Mouse (Mus musculus) megakaryocyte, adult 5-6 weeks (primary cell): ENCODE data around the gene Syncrip. TPM values are rescaled to one million over a fixed set of nuclear protein-coding genes. Genes with fewer than 3 reads are reported as not detected.
"Not testable (repeated sequence)": the region's sequence is repeated elsewhere in the genome, so short reads cannot be mapped to it uniquely, and the experiment has no call there.

Source experiments
- ATAC-seq: 2 replicates; pipeline ENCODE4 v1.8.0; 2016; ENCODE audit warnings: mild to moderate bottlenecking, inconsistent platforms; ENCODE audit not compliant: poor library complexity, severe bottlenecking
- total RNA-seq, 2 experiments: library from RNA; stranded (forward) in 1 of 2; stranded (reverse) in 1 of 2; fragments of 153-499, 151-499 nt in 1 of 2; fragments of 221-1000, 200-1000 nt in 1 of 2; gene quantifications; 2 replicates each; pipeline versions ENCODE4 v1.2.3 to v1.2.4; 2015 to 2017

The Syncrip gene
- total RNA-seq, 2 experiments from 2014 or later = 113 to 116 TPM

DNA sequence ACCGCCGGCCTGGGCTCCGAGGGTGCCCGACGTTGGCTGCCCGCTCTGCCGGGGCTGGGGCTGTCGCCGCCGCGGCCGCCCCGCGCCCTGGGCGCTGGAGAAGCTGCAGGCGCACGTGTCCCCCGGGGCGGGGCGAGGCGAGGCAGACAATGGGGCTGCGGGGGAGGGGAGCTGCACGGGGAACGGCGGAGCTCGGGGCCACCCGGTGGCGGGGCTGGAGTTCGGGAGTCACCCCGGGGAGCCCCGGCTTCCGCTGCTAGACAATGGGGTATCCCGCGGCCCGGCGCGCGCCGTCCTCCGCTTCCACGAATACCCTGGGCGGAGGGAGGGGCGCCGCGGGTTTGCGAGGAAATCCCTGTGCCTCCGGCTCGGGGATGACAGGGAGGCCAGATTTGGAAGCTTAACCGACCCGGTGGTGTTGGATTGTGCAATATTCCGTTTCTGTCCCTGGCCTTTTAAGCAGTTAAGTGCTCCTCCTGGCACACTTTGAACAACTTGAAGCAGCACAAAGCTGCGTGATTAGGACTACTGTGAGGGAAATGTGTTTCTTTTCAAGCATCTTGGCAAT lies 539 bp upstream of the Syncrip start:
- ATAC-seq = peak; percentile 50

DNA sequence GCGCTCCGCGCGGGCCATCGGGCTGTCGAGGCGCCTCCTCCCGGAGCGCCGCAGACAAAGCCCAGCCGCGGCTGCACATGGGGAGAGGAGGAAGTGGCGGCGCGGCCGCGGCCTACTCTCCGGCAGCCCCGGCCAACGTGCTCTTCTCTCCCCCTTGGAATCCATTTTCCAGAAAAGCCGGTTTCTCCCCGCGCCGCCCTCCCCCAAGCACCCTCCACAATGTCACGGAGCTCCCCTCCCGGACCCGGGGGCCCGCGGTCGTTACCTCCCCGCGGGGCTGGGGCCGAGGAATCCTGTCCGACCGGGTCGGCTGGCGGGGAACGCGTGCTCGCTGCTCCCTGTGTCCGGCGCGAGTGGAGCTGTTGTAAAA lies 598 bp downstream of the Syncrip start:
- peak; percentile 39 for ATAC-seq

DNA sequence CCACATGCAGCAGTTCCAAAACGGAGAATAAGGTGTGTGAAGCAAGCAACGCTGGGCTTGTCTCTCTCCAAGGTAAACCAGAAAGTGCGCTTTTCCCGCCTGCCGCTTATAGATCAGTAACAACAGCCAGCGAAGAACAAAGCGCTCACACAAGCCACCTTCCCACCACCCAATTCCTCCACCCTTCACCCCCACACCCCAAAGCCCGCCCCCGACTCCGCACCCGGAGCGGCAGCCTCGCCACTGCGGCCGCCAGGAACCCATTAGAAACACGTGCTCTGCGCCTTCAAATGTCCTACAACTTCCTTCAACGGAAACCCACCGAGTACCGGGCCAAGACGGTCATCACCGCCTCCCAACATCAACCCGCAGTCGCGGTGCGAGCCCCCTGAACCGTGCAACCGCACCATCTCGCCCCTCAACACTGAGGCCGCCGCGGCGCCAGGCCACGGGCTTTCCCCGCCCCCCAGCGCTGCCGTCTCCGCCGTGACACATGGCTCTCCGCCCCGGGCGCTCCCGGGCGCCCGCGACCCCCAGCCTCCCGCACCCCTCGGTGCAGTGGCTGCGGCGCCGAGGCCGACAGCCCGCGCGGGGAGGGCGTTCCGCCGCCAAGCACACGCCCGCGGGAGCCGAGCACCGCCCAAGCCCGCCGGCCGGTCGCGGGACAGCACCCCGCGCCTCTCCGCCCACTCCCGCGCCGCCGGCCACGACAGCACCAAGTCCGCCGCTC lies 1.1 kb downstream of the Syncrip start:
- ATAC-seq = no peak

DNA sequence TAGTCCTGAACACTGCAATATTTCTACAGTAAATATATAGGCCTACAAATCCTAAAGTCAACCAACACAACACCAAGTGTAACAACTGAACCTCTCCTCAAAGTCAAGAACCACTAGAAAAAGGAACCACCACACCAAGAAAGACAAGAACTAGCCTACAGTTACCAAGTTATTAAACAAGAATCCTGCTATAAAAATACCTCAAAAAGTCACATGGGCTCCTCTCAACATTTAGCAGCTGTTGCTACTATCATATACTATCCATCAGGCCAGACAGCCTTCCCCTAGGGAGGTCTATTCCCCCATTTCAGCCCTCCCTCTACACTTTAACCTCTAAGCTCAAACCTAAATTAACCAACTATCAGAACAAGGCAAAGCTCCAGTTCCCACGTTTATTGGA lies 2.3 kb downstream of the Syncrip start:
- ATAC-seq = no peak

DNA sequence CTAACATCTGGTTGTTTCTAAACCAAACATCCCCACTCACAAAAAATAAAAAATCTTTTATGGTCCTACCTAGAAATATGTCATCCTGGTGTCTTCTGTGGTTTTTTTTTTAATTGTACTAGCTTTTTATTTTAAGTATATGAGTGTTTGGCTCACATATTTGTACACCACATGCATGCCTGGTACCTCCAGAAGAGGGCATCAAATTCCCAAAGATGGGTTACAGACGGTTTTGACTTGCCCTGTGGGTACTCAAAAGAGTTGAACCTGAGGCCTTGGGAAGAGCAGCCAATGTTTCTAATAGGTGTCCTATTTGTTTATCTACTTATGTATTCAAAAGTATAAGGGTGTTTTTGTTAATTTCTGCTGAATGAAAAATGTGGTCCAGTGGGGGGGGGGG lies 6.2 kb downstream of the Syncrip start:
- ATAC-seq = no peak

DNA sequence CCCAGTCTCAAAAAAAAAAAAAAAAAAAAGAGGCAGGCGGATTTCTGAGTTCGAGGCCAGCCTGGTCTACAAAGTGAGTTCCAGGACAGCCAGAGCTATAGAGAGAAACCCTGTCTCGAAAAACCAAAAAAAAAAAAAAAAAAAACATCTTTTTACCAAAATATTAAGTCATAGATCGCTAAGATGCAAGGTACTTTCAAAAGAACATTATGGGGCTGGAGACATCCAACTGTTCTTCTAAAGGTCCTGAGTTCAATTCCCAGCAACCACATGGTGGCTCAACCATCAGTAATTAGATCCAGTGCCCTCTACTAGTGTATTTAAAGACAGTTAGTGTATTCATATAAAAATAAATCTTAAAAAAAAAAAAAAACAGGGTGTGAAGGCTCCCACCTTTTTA lies 21.4 kb downstream of the Syncrip start:
- ATAC-seq = not testable (repeated sequence)

DNA sequence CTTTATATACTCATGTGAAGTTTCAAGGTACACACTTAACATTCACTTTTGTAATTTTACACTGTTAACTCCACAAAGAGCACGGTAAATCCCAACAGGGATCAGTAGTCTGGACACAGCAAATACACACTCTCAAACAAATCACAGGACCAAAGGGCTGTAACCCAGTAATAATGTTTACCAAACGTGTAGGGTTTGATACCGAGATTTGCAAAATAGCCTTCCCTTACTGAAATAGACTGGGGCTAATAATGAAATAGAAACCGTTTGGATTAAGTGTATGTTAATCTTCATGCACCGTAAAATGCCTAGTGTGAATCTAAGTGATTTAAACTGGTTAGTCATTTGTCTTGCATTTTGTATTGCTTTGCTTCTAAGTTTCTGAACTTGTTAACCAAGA lies 42.4 kb downstream of the Syncrip start:
- no peak for ATAC-seq

DNA sequence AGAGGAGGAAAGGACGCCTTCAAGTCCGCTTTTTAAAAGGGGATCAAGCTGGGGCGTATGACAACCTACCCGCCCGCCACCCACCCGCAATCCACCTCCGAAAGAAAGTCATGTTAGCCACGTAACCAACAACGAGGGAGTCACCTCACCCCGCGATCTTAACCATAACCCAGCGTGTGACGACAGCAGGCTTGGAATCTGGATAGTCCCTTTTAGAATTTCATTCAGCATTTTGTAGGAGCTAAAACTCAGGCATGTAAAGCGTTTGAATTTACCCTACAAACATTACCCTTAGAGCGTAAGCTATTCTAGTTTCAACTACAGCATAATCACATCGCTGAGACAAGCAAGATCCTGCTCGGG lies 43.2 kb downstream of the Syncrip start:
- no peak for ATAC-seq

DNA sequence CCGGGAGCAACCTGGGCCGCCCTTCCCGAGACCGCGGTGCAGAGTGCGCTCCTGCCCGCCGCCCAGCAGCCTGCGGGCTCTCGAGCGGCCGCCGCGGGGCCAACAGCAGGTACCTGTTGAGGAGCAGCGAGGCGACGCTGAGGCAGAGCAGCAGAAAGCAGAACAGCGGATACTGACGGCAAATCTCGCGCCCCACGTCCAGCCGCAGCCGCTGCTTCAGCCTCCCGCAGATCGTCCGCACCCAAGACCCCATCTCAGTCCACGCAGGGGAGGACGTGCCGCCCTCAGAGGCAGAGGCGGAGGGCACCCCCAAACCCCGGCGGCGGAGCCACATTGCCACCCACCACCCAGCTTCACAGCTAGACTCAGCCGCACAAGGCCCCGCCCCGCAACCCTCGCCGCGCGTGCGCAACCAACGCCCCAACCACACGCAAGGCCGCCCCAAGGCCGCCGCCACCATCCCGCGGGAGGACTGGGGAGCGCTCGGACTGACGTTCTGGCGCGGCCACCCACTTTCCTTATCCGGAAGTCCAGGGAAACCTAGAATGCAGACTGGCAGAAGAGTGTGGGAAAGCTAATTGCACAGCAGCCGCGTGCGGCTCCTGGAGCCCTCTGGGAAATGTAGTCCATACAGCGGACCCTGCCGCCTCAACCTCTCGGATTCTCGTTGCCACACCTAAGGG lies 43.7 kb downstream of the Syncrip start, which contains the start of gene Snx14:
Gene Snx14, minus strand, starts transcription at position 404 of the 683 bp plus-strand sequence.
- ATAC-seq = peak; percentile 89

DNA sequence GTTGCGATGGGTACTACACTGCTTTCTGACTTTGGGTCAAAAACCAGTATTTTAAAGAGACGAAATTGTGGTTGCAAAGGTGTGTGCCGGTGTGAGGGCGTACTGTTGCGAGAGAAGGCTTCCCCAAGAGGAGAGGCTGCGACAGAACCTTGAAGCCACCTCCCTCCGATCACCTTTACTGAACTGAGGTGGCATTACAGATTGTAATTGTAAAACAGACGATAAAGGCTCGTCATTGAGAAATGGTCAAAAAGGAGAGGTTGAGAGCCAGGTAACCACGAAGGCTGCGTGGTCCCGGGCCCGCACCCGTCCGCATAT lies 44.2 kb downstream of the Syncrip start:
- peak; percentile 20 for ATAC-seq

DNA sequence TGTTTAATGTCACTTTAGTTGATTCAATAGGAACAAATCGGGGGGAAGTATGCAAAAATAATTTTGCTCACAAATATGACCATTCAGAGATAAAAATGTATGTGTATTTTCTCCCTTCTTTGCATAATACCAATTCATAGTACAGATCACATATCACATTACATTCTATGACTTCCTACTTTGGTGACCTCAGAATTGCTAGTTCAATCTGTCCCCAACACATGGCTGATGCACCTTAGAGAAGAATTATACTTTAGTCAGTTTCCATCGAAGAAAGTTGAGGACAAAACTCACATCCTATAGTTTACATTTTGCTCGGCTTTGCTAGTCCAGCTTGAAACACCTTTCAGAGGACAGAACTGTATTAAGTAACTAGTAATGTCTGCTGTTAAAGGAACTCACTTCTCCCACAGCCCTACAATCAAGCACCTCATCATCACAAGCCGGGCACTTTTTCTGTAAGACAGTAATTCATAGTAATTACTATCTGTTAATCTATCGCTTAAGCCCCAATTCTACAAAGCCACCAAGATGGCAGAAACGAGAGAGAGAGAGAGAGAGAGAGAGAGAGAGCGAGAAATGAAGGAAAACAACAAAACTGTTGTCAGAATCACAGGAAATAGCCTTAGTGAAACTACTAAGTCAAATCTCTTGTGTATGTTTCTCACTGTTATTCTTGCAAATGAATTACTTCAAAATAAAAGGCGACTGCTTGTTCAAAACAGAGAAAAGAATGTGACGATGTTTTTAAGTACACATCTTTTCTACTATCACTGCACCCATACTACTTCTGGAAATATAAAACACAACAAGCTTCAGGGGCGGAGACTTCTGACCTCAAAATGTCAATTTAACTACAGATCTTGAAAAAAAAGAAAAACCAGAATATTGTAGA lies 44.8 kb downstream of the Syncrip start:
- no peak for ATAC-seq

DNA sequence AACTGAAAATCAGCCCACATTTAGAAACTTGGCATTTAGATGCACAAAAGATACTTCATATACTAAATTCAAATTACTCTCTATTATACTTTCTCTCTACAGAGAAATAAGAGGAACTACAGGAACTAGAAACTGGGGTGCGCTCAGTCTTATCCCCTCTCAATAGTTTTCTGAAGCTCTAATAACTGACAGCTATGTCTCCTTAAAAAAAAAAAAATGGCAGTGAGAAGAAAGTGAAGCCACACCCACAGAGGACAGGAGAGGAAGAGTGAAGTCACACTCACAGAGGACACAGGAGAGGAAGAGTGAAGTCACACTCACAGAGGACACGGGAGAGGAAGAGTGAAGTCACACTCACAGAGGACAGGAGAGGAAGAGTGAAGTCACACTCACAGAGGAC lies 58.0 kb downstream of the Syncrip start:
- ATAC-seq = no peak

DNA sequence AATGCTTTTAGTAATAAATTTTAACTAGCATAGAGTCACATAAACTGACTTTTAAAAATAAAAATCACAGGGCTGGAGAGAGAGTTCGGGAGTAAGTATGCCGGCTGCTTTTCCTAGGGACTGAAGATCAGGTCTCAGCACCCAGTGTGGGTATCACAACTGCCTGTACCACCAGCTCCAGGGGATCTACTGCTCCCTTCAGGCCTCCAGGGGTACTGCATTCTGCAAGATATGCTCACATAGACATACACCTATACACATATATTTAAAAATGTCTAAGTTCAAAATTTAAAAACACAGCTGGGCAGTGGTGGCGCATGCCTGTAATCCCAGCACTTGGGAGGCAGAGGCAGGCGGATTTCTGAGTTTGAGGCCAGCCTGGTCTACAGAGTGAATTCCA lies 59.9 kb downstream of the Syncrip start:
- no peak for ATAC-seq

DNA sequence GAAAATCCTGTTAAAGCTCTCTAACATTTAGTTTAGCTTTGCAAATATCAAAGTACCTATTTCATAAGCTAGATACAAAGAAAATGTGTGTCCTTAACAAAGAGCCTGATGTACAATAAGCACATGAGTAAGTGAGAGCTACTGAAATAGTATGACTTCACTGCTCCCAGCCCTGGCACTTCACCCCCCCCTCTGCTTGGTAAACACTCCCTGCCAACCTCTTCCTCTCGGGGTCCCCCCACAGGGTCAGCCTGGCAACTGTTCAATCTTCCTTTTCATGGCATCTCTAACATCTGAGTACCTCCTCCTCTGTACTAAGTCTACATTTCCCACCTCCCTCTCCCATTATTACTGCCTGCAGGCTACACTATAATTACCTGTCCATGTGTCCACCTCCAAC lies 65.6 kb downstream of the Syncrip start:
- ATAC-seq = no peak

DNA sequence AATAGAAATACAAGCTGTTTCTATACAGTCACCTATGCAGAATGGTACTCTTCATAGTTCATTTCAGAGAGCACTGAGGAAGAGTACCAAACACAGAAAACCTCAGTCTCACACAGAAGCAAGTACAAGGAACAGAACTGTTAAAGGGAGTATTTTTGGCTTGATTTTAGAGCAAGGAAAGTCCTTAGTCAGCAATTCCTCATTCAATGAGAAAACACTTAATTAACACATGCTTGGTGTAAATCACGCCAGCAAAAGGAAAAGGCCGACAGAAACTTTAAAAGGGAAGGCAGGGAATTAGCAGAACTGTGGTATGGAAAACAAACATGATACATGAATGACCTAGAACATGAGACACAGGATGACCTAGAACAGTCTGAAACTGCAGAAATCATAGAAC lies 72.4 kb downstream of the Syncrip start:
- no peak for ATAC-seq

DNA sequence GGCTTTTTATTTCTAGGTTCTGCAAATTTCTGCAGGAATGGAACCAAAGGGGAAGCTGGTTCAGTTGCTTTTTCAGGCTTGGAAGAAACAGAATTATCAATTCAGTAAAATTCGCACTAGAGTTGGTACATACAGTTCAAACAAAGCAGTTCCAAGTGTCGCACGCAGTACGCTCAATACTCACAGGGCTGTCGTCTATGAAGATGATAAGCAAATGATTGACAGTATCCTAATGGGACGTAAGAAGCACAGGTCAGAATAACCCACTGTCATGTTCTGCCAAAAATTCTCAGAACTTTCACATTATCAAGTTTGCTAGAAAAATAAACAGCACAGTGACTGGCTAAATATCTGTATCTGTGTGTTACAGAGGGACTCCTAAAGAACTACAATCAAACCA lies 77.9 kb downstream of the Syncrip start:
- ATAC-seq = peak; percentile 30

DNA sequence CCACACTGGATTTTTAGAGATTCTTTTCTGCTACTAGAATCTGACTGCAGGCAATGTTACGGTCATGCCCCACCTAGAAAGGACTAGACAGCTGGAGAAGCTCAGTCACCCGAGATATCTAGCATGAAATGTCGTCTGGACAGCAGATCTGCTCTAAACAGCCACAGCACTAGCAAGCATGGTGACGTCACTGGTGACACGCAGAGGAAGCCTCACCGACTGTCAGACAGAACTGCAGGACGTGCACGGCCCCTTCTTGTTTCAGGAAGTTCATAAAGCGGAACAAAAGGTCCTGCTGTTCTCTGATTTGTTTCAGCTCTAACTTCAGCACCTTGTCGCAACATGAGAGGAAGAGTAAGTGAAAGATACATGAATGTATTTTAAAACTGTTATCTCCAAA lies 78.3 kb downstream of the Syncrip start:
- ATAC-seq = peak; percentile 100

DNA sequence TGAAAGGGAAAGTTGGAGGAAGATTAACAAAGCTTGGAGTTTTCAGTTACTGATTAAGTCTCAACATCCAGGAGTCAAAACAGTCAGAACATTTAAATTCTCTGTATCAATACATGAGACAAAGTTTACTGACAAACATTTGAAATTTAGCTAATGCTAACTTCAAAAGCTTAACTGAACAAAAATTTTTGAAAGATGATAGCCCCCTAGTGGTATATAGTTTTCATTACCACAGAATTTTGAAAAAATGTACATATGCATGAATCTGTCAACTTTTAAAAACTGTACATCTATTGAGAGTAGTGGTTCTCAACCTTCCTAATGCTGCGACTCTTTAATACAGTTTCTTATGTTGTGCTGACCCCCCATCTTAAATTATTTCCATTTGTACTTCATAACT lies 83.9 kb downstream of the Syncrip start:
- peak; percentile 59; the same call in 1 of the 2 replicates for ATAC-seq
